Mouse (Mus musculus) CH12.LX (cell line): ENCODE measurements around the gene Pdcd1lg2.

Experiments used
- CTCF ChIP-seq, 2 experiments: IDR thresholded peaks in 1 of 2; conservative IDR thresholded peaks in 1 of 2; 2 replicates each; pipeline ENCODE4 v1.5.1; 2011 to 2012; ENCODE audit warnings: low read depth in 2 of 2, low read length in 2 of 2, improper control_type of control experiment in 1 of 2, inconsistent platforms in 1 of 2, mild to moderate bottlenecking in 1 of 2, moderate library complexity in 1 of 2
- EP300 ChIP-seq: IDR thresholded peaks from 2 replicates; pipeline ENCODE4 v1.6.1; 2011; ENCODE audit warnings: low read length, improper control_type of control experiment
- HCFC1 ChIP-seq: IDR thresholded peaks from 2 replicates; pipeline ENCODE4 v1.6.1; 2012; ENCODE audit warnings: low read depth, mild to moderate bottlenecking, inconsistent platforms, low read length, improper control_type of control experiment
- POLR2A ChIP-seq: IDR thresholded peaks from 2 replicates; pipeline ENCODE4 v1.6.1; 2011; ENCODE audit warnings: low read depth, mild to moderate bottlenecking, improper control_type of control experiment, low read length

GRCm38 (mm10) chr19:29497874-29498273, 87.2 kb downstream of the Pdcd1lg2 start:
- TF ChIP-seq HCFC1, result no peak
- TF ChIP-seq POLR2A, result no peak
- no peak for TF ChIP-seq EP300
- TF ChIP-seq CTCF (conservative IDR thresholded peaks at IDR 0.05 in 1 of 2, IDR thresholded peaks at IDR 0.05 in 1 of 2; ENCODE audit: low read depth in 2 of 2, low read length in 2 of 2), result no peak
